Mouse (Mus musculus) megakaryocyte progenitor cell, adult 5-6 weeks (primary cell): ENCODE data around the gene Lmbr1l. TPM values are rescaled to one million over a fixed set of nuclear protein-coding genes. Genes with fewer than 3 reads are reported as not detected.
A peak's percentile ranks its signal among the peaks of the same experiment; 100 is the strongest.
"Not testable (repeated sequence)": the region's sequence is repeated elsewhere in the genome, so short reads cannot be mapped to it uniquely, and the experiment has no call there.

Experiments
- ATAC-seq: replicated peaks from 2 replicates; pipeline ENCODE4 v1.8.0; 2016; ENCODE audit warnings: mild to moderate bottlenecking, moderate TSS enrichment, inconsistent platforms; ENCODE audit not compliant: poor library complexity
- total RNA-seq, 2 experiments: library from RNA; stranded (forward) in 1 of 2; stranded (reverse) in 1 of 2; fragments of 157-497, 149-512 nt in 1 of 2; fragments of 200-1000 nt in 1 of 2; gene quantifications; 2 replicates each; pipeline versions ENCODE4 v1.2.3 to v1.2.4; 2015 to 2017

The Lmbr1l gene
- total RNA-seq (2015) (5.2 and 5.6 TPM in 2 replicates), total RNA-seq (2017) (3.8 and 9.4 TPM in 2 replicates)

DNA sequence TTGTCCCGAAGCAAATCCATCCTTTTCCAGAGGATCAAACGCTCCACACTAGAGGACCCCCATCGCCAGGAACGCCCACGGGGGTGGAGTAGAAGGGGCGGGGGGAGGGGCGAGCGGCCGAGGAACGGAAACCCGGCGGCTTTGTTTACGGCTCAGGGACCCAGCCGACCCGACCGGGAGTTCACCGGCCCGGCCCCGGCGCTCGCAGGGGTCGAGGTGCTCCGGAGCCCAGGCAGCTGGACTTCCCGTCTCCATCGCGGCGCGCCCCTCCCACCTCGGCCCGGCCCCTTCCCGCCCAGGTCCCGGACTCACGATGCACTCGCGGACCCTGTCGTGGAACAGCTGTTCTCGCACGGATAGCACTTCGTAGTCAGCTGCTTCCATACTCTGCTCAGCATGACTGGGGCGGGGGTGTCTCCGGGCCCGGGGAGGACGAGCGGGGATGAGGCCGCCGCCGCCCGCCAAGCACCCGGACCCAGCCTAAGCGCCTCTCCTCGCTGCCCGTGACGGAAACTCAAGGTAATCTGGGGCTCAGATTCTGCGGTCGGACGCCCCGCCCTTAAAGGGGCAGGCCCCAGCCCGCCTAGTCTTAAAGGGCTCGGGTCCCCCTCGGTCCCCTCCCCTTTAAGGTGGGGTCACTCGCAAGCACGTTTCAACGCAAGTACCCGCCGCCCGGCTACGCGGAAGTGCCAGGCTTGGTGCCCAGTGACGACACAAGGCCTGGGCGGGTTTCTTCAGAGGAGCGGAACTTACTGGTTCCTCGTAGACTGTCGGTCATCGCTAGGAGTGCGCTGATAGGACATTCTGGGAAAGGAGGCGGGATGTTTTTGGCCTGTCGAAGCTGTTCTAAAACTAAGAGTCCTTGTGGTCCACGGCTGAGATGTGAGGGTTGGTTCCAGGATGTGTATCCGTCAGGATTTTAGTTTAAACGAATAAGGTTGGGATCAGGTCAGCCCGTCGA lies at the start of gene Lmbr1l:
TSS of gene Lmbr1l (minus strand) at position 694 of the 961 bp plus-strand sequence.
- peak; percentile 99 for ATAC-seq

DNA sequence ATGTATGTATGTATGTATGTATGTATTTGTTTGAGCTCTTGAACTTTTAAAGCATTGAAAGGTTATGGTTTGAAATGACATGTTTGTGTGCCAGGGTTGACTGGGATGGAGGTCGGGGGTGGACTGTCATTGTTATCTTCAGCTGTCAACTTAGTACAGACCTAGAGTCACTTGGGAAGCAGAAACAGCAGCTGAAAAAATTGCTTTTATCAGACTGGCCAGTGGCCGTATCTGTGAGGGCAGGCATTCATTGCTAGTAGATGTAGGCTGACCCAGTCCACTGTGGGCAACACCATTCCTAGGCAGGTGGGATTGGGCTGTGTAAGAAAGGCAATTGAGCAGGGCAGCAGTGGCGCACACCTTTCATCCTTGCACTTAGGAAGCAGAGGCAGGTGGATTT lies 41.5 kb upstream of the Lmbr1l start:
- no peak for ATAC-seq

DNA sequence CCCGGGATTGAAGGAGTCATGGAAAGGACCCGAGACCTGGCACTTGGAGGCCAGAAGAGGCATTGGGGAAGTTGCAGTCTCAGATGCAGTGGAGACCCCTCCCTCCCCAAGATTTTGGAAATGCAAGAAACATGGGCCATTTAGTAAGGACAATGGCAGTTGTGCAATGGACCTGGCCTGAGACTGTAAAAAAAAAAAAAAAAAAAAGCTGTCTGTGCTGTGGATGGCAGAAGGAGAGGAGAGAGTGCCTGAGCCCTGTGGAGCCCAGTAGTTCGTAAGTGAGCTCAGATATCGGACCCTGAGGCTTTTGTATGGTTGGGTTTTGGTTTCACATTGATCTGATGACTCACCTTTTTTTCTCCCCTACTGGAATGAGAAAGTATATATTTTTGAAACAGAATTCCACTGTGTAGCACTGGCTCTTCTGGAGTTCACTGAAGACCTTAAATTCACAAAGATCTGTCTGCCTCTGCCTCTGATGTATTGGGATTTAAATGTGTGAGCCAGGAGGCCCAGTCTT lies 40.9 kb upstream of the Lmbr1l start:
- peak; percentile 37; the same call in 1 of the 2 replicates for ATAC-seq

DNA sequence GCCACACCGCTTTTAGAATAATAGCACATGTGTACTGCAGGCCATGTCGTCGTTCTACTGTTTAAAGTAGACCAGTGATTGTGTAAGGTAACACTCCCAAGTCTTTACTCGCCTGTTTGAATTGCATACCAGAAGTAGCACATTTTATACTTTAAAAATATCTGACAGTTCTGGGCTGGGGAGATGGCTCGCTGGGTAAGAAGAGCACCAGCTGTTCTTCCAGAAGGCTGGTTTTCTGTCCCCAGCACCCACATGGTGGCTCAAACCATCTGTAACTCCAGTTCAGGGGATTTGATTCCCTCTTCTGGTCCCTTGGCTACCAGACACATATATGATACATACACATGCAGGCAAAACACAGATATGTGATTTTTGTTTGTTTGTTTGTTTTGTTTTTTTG lies 39.4 kb upstream of the Lmbr1l start:
- no peak for ATAC-seq

DNA sequence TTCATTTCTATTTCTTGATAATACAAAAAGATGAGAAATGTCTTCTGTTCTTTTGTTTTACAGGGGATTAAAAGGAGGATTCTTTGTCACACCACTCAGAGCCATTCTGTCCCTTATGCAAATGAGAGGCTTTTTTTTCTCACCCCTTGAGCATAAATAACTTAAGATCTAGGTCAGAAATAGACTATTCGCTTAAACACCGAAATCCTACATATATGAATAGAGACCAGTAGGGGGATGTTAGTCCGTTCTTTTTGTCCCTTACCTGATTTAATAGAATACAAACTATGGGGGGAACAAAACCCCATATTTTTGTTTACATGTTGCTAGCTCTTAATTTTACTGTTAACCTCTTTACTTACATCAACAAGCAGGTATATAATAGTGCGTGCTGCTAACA lies 38.0 kb upstream of the Lmbr1l start:
- ATAC-seq: no peak

DNA sequence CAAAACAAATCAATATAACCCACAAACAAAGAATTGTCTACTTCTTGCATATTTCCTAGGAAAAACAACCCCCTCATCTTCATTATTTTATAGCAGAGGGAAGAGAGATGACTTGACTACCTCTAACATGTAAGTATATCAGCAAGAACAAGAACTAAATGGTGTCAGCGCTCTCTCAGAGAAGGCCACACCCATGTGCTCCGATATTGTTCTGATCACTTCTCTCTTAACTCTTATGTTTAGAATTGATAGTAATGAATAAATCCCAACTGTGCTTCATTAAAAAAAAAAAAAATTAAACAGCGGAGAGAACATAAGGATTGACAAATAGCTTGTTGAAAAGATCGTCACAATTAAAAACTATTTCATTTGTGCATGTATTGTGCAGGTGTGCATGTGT lies 37.3 kb upstream of the Lmbr1l start:
- ATAC-seq: no peak

DNA sequence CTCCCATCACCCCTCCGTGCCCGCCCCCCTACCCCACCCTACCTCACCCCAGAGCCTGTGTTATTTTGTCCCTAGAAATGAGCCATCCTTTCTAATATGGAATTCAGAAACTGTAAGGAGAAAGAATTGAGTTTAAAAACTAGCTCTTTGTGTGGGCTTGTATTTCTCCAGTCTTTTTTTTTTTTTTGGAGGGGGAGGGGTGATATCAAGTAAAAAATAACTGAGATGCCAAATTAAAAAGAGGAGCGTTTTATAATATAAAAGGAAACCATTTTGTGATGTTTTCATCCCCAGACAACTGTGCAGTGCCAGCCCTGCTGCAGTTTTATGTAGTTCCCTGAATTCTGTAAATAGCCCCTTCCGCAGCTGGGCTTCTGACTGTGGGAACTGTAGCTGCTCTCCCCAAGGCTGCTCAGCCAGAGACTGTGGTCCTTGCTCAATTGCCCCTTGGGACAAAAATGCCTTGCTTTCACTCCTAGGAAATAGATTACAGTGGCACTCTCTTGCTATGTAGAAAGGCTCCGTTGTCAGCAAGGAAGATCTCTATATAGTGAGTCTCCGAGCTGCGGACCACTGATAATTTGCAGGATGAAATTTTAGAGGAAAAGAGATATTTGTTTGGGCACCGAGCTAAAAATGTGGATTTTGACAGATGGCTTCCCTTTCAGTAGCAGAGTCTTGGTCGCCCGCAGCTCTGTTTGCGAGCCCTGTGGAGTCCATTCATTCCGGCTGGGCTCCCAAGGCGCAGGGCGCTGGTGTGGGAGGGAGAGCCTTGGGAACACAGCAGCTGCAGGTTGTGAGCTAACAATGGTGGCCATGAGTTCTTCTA lies 36.6 kb upstream of the Lmbr1l start:
- ATAC-seq: no peak

DNA sequence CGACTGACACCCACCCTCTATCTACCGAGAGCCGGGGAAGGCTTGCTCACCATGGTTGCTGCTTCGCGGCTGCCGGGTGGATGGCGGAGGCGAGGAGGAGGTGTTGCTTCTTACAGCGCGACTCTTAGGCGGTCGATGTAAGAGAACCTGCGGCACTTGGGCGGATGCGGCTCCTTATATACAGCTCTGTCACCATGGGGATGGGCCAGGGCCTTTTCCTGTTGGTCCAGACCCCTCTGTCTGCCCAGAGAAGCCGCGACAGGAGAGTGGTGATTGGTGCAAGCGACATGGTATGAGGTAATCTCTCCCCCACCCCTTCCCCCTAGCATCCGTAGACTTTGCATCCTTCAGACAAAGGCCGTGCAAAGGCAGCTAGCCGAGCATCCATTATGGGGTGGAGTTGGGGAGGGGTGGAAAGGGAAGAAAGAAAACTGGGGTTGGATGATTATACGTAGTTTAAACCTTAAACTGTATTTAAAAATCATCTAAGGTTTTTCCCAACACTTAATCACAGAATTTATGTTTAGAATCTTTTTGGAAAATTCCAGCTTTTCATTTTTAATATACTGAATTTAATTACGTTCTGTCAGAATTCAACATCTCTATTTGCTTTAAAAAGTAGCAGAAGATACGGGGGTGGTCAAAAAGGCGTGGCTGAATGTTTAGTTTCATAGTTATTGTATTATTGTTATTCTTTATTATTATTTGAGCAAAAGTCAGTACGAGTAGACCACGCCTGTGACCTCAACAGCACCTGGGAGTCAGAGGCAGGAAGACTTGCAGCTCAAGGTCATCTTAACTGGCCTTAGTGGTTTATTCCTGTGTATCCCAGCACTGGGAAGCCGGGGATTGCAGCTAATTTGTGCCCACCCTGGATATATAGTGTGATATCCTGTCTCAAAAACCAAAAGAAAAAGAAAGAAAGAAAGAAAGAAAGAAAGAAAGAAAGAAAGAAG lies 35.6 kb upstream of the Lmbr1l start, which contains the start of the genes Gm49450 and Tuba1a:
TSS of gene Gm49450 (minus strand) at position 151 of the 956 bp plus-strand sequence.
TSS of gene Tuba1a (minus strand) at position 303 of the 956 bp plus-strand sequence.
- ATAC-seq: peak; percentile 87

DNA sequence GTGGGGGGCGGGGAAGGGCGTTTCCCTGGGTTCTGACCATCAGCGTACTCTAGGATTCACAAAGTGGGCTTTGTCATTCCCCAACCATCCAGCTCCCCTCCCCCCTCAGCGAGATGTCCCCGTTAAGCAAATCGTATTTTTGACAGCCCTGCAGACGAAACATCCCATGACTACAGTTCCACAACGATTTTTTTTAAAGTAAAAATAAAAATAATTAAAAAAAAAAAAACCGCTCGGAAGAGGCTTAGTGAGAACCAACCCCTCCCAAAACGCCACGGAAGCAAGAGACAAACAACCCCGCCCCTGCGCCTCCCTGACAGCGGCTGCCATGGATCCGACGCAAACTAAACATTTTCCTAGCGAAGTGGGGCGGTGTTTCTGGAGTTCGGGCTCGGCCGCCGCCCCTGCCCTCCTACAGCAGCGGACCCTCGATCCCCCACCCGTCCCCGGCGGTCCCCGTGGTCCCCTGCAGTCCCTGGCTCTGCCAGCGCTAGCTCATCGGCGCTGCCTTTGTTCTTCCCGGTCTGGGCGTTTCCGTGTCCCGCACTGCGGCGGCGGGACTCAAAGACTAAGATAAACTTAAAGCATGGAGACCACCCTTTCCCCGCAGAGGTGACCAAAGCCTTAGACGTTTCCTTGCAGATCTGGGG lies 34.8 kb upstream of the Lmbr1l start:
- ATAC-seq: peak; percentile 78

DNA sequence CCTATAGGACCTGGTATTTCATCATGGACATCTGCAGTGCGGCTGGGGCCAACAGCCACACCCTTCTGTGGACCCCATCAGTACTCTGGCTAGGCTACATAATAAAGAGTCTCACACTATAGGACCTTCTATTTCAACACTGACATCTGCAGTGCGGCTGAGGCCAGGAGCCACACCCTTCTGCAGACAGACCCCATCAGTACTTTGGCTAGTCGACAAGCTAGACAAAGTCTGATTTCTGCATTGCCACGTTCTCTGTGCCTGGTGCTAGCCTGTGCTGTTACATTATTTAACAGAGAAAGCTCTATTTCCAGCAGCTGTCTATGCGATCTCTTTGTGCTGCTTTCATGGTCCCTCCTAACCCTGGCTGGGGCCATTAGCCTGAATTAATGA lies 34.0 kb upstream of the Lmbr1l start:
- no peak for ATAC-seq

DNA sequence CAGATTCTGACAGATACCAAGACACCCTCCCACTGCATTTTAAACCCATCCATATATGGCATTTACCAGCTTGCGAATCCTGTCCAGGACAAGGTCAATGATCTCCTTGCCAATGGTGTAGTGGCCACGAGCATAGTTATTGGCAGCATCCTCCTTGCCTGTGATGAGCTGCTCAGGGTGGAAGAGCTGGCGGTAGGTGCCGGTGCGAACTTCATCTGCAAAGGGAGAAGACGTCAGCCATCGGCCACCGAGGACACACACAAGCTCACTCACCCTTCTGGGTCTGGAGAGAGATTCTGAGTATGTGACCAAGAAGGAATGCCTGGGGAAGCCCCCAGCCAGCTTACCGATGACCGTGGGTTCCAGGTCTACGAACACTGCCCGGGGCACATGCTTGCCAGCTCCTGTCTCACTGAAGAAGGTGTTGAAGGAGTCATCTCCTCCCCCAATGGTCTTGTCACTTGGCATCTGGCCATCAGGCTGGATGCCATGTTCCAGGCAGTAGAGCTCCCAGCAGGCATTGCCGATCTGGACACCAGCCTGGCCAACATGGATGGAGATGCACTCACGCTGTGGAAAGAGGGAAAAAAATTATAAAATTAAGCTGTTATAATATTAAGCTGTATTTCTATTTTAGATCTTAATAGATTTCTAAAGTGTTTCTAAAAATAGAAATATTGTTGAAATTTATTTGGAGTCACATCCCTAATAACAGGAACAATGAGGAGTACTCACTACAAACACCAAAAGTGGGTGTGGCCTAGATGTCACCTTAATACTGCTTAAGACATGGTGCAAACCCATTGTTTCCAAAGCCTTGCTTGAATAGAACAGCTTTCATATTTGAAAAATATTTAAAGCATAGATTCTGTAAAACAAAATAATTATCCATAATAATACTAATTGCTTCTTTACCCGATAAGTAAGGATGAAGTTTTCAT lies 33.4 kb upstream of the Lmbr1l start:
- ATAC-seq: not testable (repeated sequence)

DNA sequence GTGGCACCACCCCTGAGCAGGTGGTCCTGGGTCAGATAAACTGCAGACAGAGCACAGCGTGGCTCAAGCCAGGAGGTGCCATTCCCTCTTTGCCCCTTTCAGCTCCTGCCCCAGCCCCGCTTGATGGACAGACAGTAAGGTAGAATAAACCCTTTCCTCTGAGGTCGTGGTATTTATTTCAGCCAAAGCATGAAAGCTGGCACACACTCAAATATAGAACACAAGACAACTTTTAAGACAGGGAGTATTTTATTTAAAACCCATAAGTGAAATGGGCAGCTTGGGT lies 31.5 kb upstream of the Lmbr1l start:
- ATAC-seq: no peak

DNA sequence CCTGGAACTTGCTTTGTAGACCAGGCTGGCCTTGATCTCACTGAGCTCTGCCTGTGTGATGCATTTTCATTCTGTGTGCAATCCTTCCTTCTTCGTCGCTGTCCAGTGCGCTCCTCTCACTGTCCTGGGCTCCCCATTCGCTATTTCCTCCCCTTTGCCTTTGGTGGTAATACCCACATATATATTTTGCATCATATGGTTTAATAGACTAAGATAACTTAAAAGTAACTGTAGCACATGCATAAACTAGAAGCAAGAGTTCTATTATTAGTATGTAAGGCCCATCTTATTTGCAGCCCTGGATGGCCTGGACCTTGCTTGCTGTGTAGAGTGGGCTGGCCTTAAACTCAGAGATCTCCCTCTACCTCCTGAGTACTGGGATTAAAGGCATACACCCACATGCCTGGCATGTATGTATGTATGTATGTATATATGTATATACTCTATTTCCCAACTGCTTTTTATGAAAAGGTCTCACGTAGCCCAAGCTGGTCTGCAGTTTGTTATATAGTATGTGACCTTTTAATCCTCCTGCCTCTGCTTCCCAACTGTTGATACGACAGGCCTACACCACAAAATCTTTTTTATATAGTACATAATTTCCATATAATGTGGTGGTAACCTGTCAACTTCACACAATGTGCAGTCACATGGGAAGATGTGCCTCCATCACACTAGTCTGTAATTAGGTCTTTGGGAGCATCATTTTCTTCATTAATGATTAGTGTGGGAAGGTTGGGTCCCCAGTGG lies 31.0 kb upstream of the Lmbr1l start:
- no peak for ATAC-seq

DNA sequence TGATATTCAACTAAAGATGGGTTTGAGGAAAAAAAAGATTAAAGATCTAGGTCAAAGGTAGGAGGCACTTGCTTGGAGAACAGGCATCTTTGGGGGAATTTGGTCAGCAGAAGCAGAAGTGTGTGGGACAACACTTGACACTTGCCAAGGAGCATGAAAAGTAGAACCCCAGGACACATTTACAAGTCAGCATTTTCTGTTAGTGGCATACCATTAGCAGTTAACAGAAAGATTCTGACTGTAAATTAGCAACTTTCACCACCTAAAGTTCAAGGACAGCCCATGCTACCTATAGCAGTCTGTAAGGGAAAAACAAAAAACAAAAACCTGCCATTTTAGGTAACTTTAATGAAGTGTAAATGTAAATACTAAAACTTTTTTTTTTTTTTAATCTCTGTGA lies 30.4 kb upstream of the Lmbr1l start:
- ATAC-seq: no peak

DNA sequence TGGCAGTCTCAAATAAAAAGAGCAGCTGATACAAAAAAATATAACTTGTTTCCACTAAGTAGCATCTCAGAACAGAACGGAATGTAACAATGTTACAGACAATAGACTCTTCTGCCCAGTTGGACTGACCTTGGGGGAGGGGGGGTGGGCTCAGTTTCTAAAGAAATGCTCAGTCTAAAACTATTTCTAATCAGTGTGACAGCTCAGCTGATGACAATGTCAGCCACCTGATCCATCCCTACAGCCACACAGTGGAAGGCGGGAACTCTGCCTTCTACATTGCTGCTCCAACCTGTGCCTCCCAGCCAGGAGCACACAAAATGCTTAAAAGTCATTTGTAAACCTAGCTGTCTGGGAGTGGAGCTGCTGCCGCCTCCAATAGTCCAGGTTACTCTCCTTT lies 29.9 kb upstream of the Lmbr1l start:
- ATAC-seq: no peak

DNA sequence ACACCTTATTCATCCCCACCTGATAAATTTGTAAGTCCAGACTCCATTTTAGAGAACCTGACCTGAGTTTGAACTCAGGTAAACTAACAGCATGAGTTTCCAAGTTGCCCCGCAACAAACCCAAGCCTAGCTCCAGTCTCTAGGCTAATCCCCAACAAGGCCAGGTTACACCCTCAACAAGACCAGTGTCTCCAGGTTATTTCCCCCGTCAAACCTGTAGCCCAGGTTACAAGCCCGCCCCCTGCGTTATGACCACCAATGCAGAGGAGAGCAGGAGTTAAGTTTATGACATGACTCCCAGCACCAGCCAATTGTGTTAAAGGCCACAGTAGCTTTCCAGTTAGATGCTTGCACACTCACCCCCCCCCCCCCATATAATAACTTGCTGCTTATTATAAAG lies 25.1 kb upstream of the Lmbr1l start:
- no peak for ATAC-seq

DNA sequence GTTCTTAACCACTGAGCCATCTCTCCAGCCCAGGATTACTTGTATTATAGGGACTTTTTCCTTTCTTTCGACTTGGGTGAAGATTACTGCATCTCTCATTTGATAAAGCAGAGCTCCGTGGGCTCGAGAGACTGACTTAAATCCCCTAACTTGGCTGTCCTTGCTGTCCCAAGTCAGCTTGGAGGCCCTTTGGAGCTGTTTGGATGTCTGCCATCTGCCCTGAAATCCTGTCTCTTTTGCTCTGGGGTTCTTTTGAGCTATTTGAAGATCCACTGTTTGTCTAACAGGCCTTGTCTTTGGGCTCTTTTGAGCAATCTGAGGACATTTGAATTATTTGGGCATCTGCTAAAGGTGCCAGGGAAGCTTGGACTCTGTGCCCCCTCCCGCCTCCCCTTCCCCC lies 24.1 kb upstream of the Lmbr1l start:
- ATAC-seq: no peak

DNA sequence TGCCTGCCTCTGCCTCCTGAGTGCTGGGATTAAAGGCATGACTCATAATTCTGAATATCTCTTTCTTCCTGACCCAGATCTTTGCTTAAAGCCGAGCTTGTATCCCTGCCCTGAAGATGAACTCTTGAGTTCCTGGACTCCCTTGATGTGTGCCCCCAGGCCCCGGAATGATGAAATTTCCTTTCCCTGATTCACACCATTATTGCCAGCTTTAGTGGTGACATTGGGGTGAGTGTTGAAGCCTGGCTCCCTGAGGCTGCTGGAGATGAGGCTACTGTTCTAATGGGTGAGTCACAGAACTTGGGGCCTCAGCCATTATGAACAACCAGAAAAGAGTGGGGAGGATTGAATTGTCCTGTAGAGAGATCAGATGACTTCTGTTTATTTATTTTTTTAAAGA lies 23.5 kb upstream of the Lmbr1l start:
- no peak for ATAC-seq
